Mouse (Mus musculus): ENCODE measurements around the gene Itgal. TPM values are rescaled to one million over a fixed set of nuclear protein-coding genes. Genes with fewer than 3 reads are reported as not detected.
"Not testable (repeated sequence)": the region's sequence is repeated elsewhere in the genome, so short reads cannot be mapped to it uniquely, and the experiment has no call there.

The Itgal gene
- polyA plus RNA-seq, 1 experiment from 2014 or later = 1.2 TPM

- no peak for ATAC-seq (ENCODE audit: low read depth)
- Histone ChIP-seq H3K9ac (ENCODE audit: low read depth, low read length) (no peak overlapping the region), H3K4me3 (ENCODE audit: low read depth, low read length) (no peak overlapping the region), H3K27ac (replicated peaks; ENCODE audit: low read depth, low read length) (no peak overlapping the region), H3K4me1 (ENCODE audit: control insufficient read depth, insufficient read depth, low read length) (no peaks in the 10 kb centered on the region; the same call in none of the 2 replicates), H3K9me3 (ENCODE audit: control insufficient read depth, low read length) (0 out of 2 replicates have a peak, but pooled peaks cover 6% of the 10 kb centered on the region), H3K27me3 (replicated peaks; ENCODE audit: control insufficient read depth, insufficient read depth, low read length) (no peaks in the 10 kb centered on the region), H3K36me3 (ENCODE audit: control insufficient read depth, insufficient read depth, low read length) (no peaks in the 10 kb centered on the region), H3K4me2 (ENCODE audit: low read depth, low read length) (no peak overlapping the region)
- WGBS = 75% methylated on average over 5 of the region's 5 CpGs
- DNase-seq (ENCODE audit: low spot score) = no peak
Observed at GRCm38 (mm10) chr7:127351230-127352004, 55.4 kb downstream of the Itgal start.

DNA sequence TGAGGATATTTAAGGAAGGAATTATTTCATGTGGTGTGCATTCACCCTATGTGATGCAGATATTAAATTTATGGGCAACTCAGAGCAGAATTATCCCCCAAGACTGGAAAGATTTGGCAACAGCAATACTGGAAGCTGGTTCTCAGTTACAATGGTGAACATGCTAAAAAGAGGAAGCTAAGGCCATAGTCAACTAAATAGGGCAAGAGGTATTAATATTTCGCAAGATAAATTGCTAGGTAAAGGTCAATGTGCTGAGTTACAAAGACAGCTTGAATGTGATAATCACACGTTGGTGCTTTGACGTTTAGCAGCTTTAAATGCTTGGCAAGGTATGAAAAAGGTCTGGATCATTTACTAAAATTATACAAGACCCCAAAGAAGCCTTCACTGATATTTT is 59.7 kb downstream of the Itgal start:
- WGBS = 59% methylated on average over 3 of the region's 3 CpGs
- no peaks in the 10 kb centered on the region for H3K36me3 ChIP-seq (ENCODE audit: control insufficient read depth, insufficient read depth, low read length)
- 0 out of 2 replicates have a peak, but pooled peaks cover 6% of the 10 kb centered on the region for H3K9me3 ChIP-seq (ENCODE audit: control insufficient read depth, low read length)
- no peak overlapping the region for H3K4me2 ChIP-seq (ENCODE audit: low read depth, low read length)
- H3K9ac ChIP-seq (ENCODE audit: low read depth, low read length) = no peak overlapping the region
- H3K4me1 ChIP-seq (ENCODE audit: control insufficient read depth, insufficient read depth, low read length) = no peaks in the 10 kb centered on the region
- no peak overlapping the region for H3K27ac ChIP-seq (replicated peaks; ENCODE audit: low read depth, low read length)
- no peak for DNase-seq (ENCODE audit: low spot score)
- no peaks in the 10 kb centered on the region; the same call in 1 of the 2 replicates for H3K27me3 ChIP-seq (replicated peaks; ENCODE audit: control insufficient read depth, insufficient read depth, low read length)
- H3K4me3 ChIP-seq (ENCODE audit: low read depth, low read length) = no peak overlapping the region
- ATAC-seq (ENCODE audit: low read depth) = no peak

DNA sequence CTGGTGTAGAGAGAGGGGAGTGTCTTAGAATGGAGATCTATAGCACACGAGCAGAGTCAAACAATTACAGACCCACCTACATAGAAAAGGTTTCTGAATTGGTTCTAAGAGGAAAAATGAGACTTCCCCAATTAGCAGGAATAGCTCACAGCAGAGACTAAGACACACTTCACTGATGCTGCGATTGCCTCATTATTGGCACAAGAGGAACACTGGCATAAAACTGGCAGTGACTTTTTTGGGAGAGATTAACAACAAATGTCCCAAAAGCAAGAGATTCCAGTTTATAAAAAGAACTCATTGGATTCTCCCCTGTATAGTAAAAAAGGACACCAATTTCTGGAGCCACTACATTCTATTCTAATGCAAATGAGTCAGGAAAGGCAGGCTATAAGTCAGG is 61.8 kb downstream of the Itgal start:
- no peak for DNase-seq (ENCODE audit: low spot score)
- Histone ChIP-seq H3K9ac (ENCODE audit: low read depth, low read length) (no peak overlapping the region), H3K27me3 (replicated peaks; ENCODE audit: control insufficient read depth, insufficient read depth, low read length) (peaks cover 6% of the 10 kb centered on the region; the same call in 1 of the 2 replicates), H3K4me1 (ENCODE audit: control insufficient read depth, insufficient read depth, low read length) (no peaks in the 10 kb centered on the region), H3K27ac (replicated peaks; ENCODE audit: low read depth, low read length) (no peak overlapping the region), H3K36me3 (ENCODE audit: control insufficient read depth, insufficient read depth, low read length) (no peaks in the 10 kb centered on the region), H3K9me3 (ENCODE audit: control insufficient read depth, low read length) (0 out of 2 replicates have a peak, but pooled peaks cover 6% of the 10 kb centered on the region), H3K4me3 (ENCODE audit: low read depth, low read length) (no peak overlapping the region), H3K4me2 (ENCODE audit: low read depth, low read length) (no peak overlapping the region)
- 54% methylated on average over 2 of the region's 2 CpGs for WGBS
- ATAC-seq (ENCODE audit: low read depth) = no peak

- peaks cover 3% of the 10 kb centered on the region; the same call in 1 of the 2 replicates for H3K4me1 ChIP-seq (ENCODE audit: control insufficient read depth, insufficient read depth, low read length)
- no peak overlapping the region for H3K4me2 ChIP-seq (ENCODE audit: low read depth, low read length)
- 66% methylated on average over 4 of the region's 4 CpGs for WGBS
- no peak overlapping the region for H3K9ac ChIP-seq (ENCODE audit: low read depth, low read length)
- H3K9me3 ChIP-seq (ENCODE audit: control insufficient read depth, low read length) = 0 out of 2 replicates have a peak, but pooled peaks cover 2% of the 10 kb centered on the region
- DNase-seq (ENCODE audit: low spot score) (no peak), ATAC-seq (ENCODE audit: low read depth) (no peak)
- H3K4me3 ChIP-seq (ENCODE audit: low read depth, low read length) = no peak overlapping the region
- no peaks in the 10 kb centered on the region for H3K36me3 ChIP-seq (ENCODE audit: control insufficient read depth, insufficient read depth, low read length)
- H3K27ac ChIP-seq (replicated peaks; ENCODE audit: low read depth, low read length) = no peak overlapping the region
- peaks cover 10% of the 10 kb centered on the region; the same call in 1 of the 2 replicates for H3K27me3 ChIP-seq (replicated peaks; ENCODE audit: control insufficient read depth, insufficient read depth, low read length)
Observed at GRCm38 (mm10) chr7:127358472-127358871, 62.4 kb downstream of the Itgal start.

GRCm38 (mm10) chr7:127360265-127360664 is 64.2 kb downstream of the Itgal start:
- DNase-seq (ENCODE audit: low spot score) = no peak
- H3K27ac ChIP-seq (replicated peaks; ENCODE audit: low read depth, low read length) = no peak overlapping the region
- peaks cover 5% of the 10 kb centered on the region; the same call in 1 of the 2 replicates for H3K4me1 ChIP-seq (ENCODE audit: control insufficient read depth, insufficient read depth, low read length)
- 83% methylated on average over 4 of the region's 4 CpGs for WGBS
- H3K4me2 ChIP-seq (ENCODE audit: low read depth, low read length) = no peak overlapping the region
- no peaks in the 10 kb centered on the region for H3K36me3 ChIP-seq (ENCODE audit: control insufficient read depth, insufficient read depth, low read length)
- H3K4me3 ChIP-seq (ENCODE audit: low read depth, low read length) = no peak overlapping the region
- no peaks in the 10 kb centered on the region for H3K9me3 ChIP-seq (ENCODE audit: control insufficient read depth, low read length)
- no peak for ATAC-seq (ENCODE audit: low read depth)
- H3K9ac ChIP-seq (ENCODE audit: low read depth, low read length) = no peak overlapping the region
- H3K27me3 ChIP-seq (replicated peaks; ENCODE audit: control insufficient read depth, insufficient read depth, low read length) = peaks cover 12% of the 10 kb centered on the region; the same call in 1 of the 2 replicates

DNA sequence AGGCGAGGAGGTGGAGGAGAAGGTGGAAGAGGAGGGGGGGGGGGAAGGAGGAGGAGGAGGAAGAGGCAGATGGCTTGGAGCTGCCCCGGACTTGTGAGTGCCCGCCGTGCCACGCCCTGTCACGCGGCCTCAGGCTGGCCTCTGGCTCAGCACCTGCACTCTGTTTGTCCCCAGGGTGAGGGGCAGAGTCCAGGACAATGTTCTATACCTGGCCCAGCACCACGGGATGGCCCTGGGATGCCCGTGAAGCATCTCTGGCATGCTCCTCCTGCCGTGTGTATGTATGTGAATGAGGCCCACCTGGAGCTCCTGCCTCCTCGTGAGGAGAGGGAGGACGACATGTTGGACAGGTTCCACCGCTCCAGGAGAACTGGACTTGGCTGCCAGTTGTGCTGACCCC is 65.4 kb downstream of the Itgal start:
- H3K27ac ChIP-seq (replicated peaks; ENCODE audit: low read depth, low read length) = no peak overlapping the region
- H3K36me3 ChIP-seq (ENCODE audit: control insufficient read depth, insufficient read depth, low read length) = no peaks in the 10 kb centered on the region
- H3K9ac ChIP-seq (ENCODE audit: low read depth, low read length) = no peak overlapping the region
- H3K27me3 ChIP-seq (replicated peaks; ENCODE audit: control insufficient read depth, insufficient read depth, low read length) = peaks cover 12% of the 10 kb centered on the region; the same call in 1 of the 2 replicates
- H3K4me2 ChIP-seq (ENCODE audit: low read depth, low read length) = no peak overlapping the region
- DNase-seq (ENCODE audit: low spot score) = no peak
- no peak for ATAC-seq (ENCODE audit: low read depth)
- H3K9me3 ChIP-seq (ENCODE audit: control insufficient read depth, low read length) = no peaks in the 10 kb centered on the region
- 46% methylated on average over 7 of the region's 13 CpGs for WGBS
- H3K4me3 ChIP-seq (ENCODE audit: low read depth, low read length) = no peak overlapping the region
- H3K4me1 ChIP-seq (ENCODE audit: control insufficient read depth, insufficient read depth, low read length) = peaks cover 5% of the 10 kb centered on the region; the same call in 1 of the 2 replicates

- peak overlapping the region; percentile 35 for H3K4me2 ChIP-seq (ENCODE audit: low read depth, low read length)
- H3K4me3 ChIP-seq (ENCODE audit: low read depth, low read length) = peak overlapping the region; percentile 21
- peaks cover 12% of the 10 kb centered on the region; the same call in 1 of the 2 replicates for H3K27me3 ChIP-seq (replicated peaks; ENCODE audit: control insufficient read depth, insufficient read depth, low read length)
- peak; percentile 73 for DNase-seq (ENCODE audit: low spot score)
- not testable (repeated sequence) for H3K4me1 ChIP-seq (ENCODE audit: control insufficient read depth, insufficient read depth, low read length); ATAC-seq (ENCODE audit: low read depth); H3K27ac ChIP-seq (replicated peaks; ENCODE audit: low read depth, low read length); H3K9me3 ChIP-seq (ENCODE audit: control insufficient read depth, low read length); H3K9ac ChIP-seq (ENCODE audit: low read depth, low read length); H3K36me3 ChIP-seq (ENCODE audit: control insufficient read depth, insufficient read depth, low read length)
- WGBS = 21% methylated on average over 13 of the region's 13 CpGs
Observed at GRCm38 (mm10) chr7:127362418-127362817, 66.4 kb downstream of the Itgal start.

DNA sequence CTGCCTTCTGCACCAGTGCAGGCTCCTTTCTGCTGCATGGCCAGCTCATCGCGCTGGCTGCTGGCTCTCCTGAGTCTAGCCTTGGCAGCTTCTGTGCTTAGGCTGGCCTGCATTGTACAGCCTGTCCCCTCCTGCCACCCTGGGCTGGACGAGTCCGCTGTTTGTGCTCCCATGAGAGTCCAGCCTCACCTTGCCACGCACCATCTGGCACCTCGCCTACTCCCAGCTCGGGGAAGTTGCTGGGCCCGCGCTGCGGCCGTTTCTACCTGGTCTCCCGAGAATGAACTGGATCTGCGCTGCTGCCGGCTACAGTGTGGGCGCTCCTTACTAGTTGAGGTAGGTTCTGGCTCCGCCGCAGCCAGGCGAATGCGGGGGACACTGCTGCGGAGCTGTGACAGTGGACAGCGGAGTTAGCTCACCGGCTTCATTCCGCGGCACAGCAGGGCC is 67.4 kb downstream of the Itgal start:
- peaks cover 12% of the 10 kb centered on the region; the same call in 1 of the 2 replicates for H3K27me3 ChIP-seq (replicated peaks; ENCODE audit: control insufficient read depth, insufficient read depth, low read length)
- H3K36me3 ChIP-seq (ENCODE audit: control insufficient read depth, insufficient read depth, low read length) = no peaks in the 10 kb centered on the region
- ATAC-seq (ENCODE audit: low read depth) (no peak), DNase-seq (ENCODE audit: low spot score) (peak; percentile 27)
- H3K4me1 ChIP-seq (ENCODE audit: control insufficient read depth, insufficient read depth, low read length) = peaks cover 5% of the 10 kb centered on the region; the same call in 1 of the 2 replicates
- 2% methylated on average over 24 of the region's 24 CpGs for WGBS
- no peak overlapping the region for H3K27ac ChIP-seq (replicated peaks; ENCODE audit: low read depth, low read length)
- peak overlapping the region; percentile 37 for H3K4me3 ChIP-seq (ENCODE audit: low read depth, low read length)
- peak overlapping the region; percentile 66 for H3K9ac ChIP-seq (ENCODE audit: low read depth, low read length)
- peak overlapping the region; percentile 77 for H3K4me2 ChIP-seq (ENCODE audit: low read depth, low read length)
- no peaks in the 10 kb centered on the region for H3K9me3 ChIP-seq (ENCODE audit: control insufficient read depth, low read length)
